Mouse (Mus musculus) thymus, postnatal 10 days (tissue): ENCODE data around the gene Akt2.

Source experiments
- DNase-seq, 2 experiments: peaks; one replicate each; pipeline ENCODE4 v3.0.0; 2021; ENCODE audit warnings: low spot score in 2 of 2

The Akt2 gene

GRCm38 (mm10) chr7:27587741-27588140 lies 3.6 kb upstream of the Akt2 start:
- DNase-seq: no peak

- DNase-seq: no peak
Observed at GRCm38 (mm10) chr7:27590088-27590487, 1.3 kb upstream of the Akt2 start.

- peak in 1 of 2 experiments; percentile 28 for DNase-seq
Observed at GRCm38 (mm10) chr7:27590566-27591213, 662 bp upstream of the Akt2 start.

GRCm38 (mm10) chr7:27592217-27592929 lies 1.0 kb downstream of the Akt2 start:
- peak; percentile 64 to 75 for DNase-seq

- DNase-seq: peak in 1 of 2 experiments; percentile 11
Observed at GRCm38 (mm10) chr7:27592934-27593645, 1.7 kb downstream of the Akt2 start.

GRCm38 (mm10) chr7:27596586-27597503 lies 5.5 kb downstream of the Akt2 start:
- DNase-seq: no peak

GRCm38 (mm10) chr7:27598053-27598452 lies 6.7 kb downstream of the Akt2 start:
- no peak for DNase-seq

- DNase-seq: no peak
Observed at GRCm38 (mm10) chr7:27601628-27602027, 10.3 kb downstream of the Akt2 start.

GRCm38 (mm10) chr7:27602161-27602560 lies 10.8 kb downstream of the Akt2 start:
- DNase-seq: no peak

- no peak for DNase-seq
Observed at GRCm38 (mm10) chr7:27602835-27603234, 11.5 kb downstream of the Akt2 start.

GRCm38 (mm10) chr7:27604661-27605348 lies 13.5 kb downstream of the Akt2 start:
- no peak for DNase-seq

- DNase-seq: no peak
Observed at GRCm38 (mm10) chr7:27605499-27606285, 14.3 kb downstream of the Akt2 start.

GRCm38 (mm10) chr7:27606481-27607254 lies 15.3 kb downstream of the Akt2 start:
- DNase-seq: no peak

GRCm38 (mm10) chr7:27607580-27607979 lies 16.2 kb downstream of the Akt2 start:
- no peak for DNase-seq

- DNase-seq: no peak
Observed at GRCm38 (mm10) chr7:27608130-27608529, 16.8 kb downstream of the Akt2 start.

- DNase-seq: no peak
Observed at GRCm38 (mm10) chr7:27609285-27609684, 17.9 kb downstream of the Akt2 start.

GRCm38 (mm10) chr7:27609688-27610087 lies 18.3 kb downstream of the Akt2 start:
- DNase-seq: no peak

GRCm38 (mm10) chr7:27610370-27610769 lies 19.0 kb downstream of the Akt2 start:
- no peak for DNase-seq

- no peak for DNase-seq
Observed at GRCm38 (mm10) chr7:27610871-27611270, 19.5 kb downstream of the Akt2 start.
